Mouse (Mus musculus): ENCODE data around the gene Serpina5.

GRCm38 (mm10) chr12:104108507-104108906 lies 7.6 kb downstream of the Serpina5 start:
- TF ChIP-seq CTCF (IDR thresholded peaks at IDR 0.05; ENCODE audit: extremely low read depth, insufficient read length, insufficient replicate concordance, low read depth, low read length) (no peak), POLR2A (IDR thresholded peaks at IDR 0.05; ENCODE audit: low read depth, low read length) (no peak)
